Mouse (Mus musculus) stomach, postnatal 0 days (tissue): Measurements from ENCODE around the gene Slc6a6. TPM values are rescaled to one million over a fixed set of nuclear protein-coding genes. Genes with fewer than 3 reads are reported as not detected.

Source experiments
- ATAC-seq: fragments of 200-750 bp; cut with Nextera tagmentation; 2 replicates; pipeline ENCODE4 v1.8.0; 2017; ENCODE audit not compliant: low FRiP score, low TSS enrichment
- DNase-seq: peaks from one replicate; pipeline ENCODE4 v3.0.0-alpha.2; 2016; ENCODE audit warnings: low spot score
- H3K27ac ChIP-seq: fragments of 300-500 bp; sonication (generic); replicated peaks from 2 replicates; pipeline ENCODE4 v1.5.1; 2014; ENCODE audit warnings: mild to moderate bottlenecking, control low read depth
- H3K27me3 ChIP-seq: fragments of 300-500 bp; sonication (generic); 2 replicates; pipeline ENCODE4 v1.6.1; 2014; ENCODE audit warnings: low read length; ENCODE audit not compliant: control insufficient read depth, insufficient read depth
- H3K36me3 ChIP-seq: fragments of 300-500 bp; sonication (generic); 2 replicates; pipeline ENCODE4 v1.6.1; 2014; ENCODE audit warnings: low read length, mixed read lengths; ENCODE audit not compliant: control insufficient read depth, insufficient read depth
- H3K4me1 ChIP-seq: fragments of 300-500 bp; sonication (generic); replicated peaks from 2 replicates; pipeline ENCODE4 v1.6.1; 2014; ENCODE audit warnings: antibody characterized with exemption; ENCODE audit not compliant: control insufficient read depth, insufficient read depth
- H3K4me2 ChIP-seq: fragments of 300-500 bp; sonication (generic); replicated peaks from 2 replicates; pipeline ENCODE4 v1.6.1; 2014; ENCODE audit warnings: low read depth, mild to moderate bottlenecking, control low read depth, moderate library complexity
- H3K4me3 ChIP-seq: fragments of 300-500 bp; sonication (generic); 2 replicates; pipeline ENCODE4 v1.5.1; 2014; ENCODE audit warnings: low read depth, low read length, control low read depth
- H3K9ac ChIP-seq: fragments of 300-500 bp; sonication (generic); 2 replicates; pipeline ENCODE4 v1.6.1; 2014; ENCODE audit warnings: mild to moderate bottlenecking, low read length, control low read depth, mixed read lengths
- H3K9me3 ChIP-seq: fragments of 300-500 bp; sonication (generic); 2 replicates; pipeline ENCODE4 v1.6.1; 2016; ENCODE audit warnings: low read length; ENCODE audit not compliant: control insufficient read depth
- CTCF ChIP-seq: IDR thresholded peaks from 2 replicates; pipeline ENCODE4 v1.5.1; 2016; ENCODE audit warnings: antibody characterized with exemption, low read depth, mild to moderate bottlenecking, moderate library complexity
- EP300 ChIP-seq: optimal IDR thresholded peaks from 2 replicates; pipeline ENCODE3; 2016; ENCODE audit warnings: antibody characterized with exemption
- WGBS: fragments of 180-500 bp; shearing (Covaris S2); extraction: QIAGEN DNeasy Blood & Tissue Kit; methylation state at CpG from one replicate; pipeline ENCODE4 v1.1.7; 2014; 5-methylcytosine and 5-hydroxymethylcytosine counted together
- polyA plus RNA-seq: library from polyadenylated mRNA; unstranded; fragments of >200 nt; fragmentation: Nextera tagmentation; extraction: Ambion mirVana; gene quantifications from 2 replicates; pipeline ENCODE4 v1.2.1, GENCODE M21; 2015

Gene Slc6a6
- polyA plus RNA-seq, 1 experiment from 2014 or later: 66.5 TPM

DNA sequence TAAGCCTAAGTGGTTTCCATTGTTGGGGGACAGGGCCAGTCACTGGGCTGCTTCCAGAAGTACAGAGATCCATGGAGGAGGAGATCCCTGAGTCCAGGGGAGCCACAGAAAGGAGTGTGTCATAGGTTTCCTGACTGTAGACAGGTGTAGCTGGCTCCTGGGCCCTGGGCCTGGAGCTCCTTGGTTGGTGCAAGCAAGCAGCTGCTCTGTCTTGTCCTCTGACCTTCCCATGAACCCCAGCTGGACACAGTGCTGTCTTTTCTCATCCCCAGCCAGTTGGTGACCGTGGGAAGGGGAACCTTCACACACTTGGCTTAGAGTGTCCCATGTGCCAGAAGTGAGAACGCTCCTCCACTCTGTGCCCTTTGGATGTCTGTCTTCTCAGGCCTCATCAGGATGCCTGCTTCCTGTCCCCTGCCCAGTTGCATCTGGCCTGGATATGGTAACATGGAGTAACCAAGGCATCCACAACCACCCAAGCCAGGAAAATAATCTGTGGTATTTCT, 40.4 kb upstream of the Slc6a6 start:
- TF ChIP-seq EP300 (no peak), CTCF (no peak)
- DNase-seq (no peak), ATAC-seq (no peak)
- Histone ChIP-seq H3K27ac (no peak overlapping the region), H3K4me1 (no peaks in the 10 kb centered on the region), H3K9ac (no peak overlapping the region), H3K9me3 (no peaks in the 10 kb centered on the region), H3K27me3 (no peaks in the 10 kb centered on the region), H3K36me3 (no peaks in the 10 kb centered on the region), H3K4me2 (no peak overlapping the region), H3K4me3 (no peak overlapping the region)
- WGBS: 81% methylated on average over 2 of the region's 2 CpGs

DNA sequence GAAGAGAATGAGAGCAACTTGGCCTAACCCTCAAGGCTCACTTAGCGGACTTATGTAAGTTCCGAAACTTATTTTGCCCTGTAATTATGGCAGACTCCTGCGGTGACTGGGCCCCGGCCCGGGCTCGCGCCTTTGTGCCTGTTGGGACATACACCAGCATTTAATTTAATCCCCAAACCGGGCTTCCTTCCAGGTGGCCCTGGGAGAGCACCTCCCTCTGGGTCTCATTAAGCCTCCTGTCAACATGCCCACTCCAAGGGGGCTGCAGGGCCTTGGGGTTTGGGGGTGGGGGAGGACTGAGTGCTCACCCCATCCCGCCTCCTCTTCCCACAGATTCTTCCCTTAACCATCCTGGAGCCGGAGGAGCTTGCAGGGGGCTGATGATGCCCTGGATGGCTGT, 37.8 kb upstream of the Slc6a6 start:
- Histone ChIP-seq H3K9me3 (no peaks in the 10 kb centered on the region), H3K4me2 (no peak overlapping the region), H3K9ac (no peak overlapping the region), H3K4me3 (no peak overlapping the region), H3K4me1 (no peaks in the 10 kb centered on the region), H3K27ac (no peak overlapping the region), H3K27me3 (no peaks in the 10 kb centered on the region), H3K36me3 (no peaks in the 10 kb centered on the region)
- WGBS: 60% methylated on average over 10 of the region's 10 CpGs
- DNase-seq (no peak), ATAC-seq (no peak)
- TF ChIP-seq CTCF: no peak
- TF ChIP-seq EP300: no peak

DNA sequence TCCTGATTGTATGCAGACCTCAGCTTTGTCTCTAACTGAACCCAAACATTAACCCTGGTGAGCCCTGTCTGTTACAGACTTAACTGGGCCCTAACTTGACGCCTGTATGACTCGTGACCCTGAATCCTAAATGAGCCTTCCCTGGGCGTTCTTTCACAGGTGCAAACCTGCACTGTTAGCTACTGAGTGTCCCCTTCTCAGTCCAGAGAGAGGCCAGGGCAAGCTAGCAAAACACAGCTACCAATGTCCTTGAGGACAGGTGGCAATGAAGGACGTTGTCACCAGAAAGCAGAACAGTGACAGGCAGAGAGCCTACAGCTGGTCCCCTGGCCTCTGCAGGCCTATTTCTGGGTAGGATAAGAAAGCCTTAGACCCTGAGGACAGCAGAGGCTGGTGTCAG, 37.0 kb upstream of the Slc6a6 start:
- WGBS: 64% methylated on average over 4 of the region's 4 CpGs
- DNase-seq (no peak), ATAC-seq (no peak)
- Histone ChIP-seq H3K4me3 (no peak overlapping the region), H3K4me2 (no peak overlapping the region), H3K36me3 (no peaks in the 10 kb centered on the region), H3K9me3 (no peaks in the 10 kb centered on the region), H3K27me3 (no peaks in the 10 kb centered on the region), H3K4me1 (no peaks in the 10 kb centered on the region), H3K27ac (no peak overlapping the region), H3K9ac (no peak overlapping the region)
- TF ChIP-seq CTCF (no peak), EP300 (no peak)

DNA sequence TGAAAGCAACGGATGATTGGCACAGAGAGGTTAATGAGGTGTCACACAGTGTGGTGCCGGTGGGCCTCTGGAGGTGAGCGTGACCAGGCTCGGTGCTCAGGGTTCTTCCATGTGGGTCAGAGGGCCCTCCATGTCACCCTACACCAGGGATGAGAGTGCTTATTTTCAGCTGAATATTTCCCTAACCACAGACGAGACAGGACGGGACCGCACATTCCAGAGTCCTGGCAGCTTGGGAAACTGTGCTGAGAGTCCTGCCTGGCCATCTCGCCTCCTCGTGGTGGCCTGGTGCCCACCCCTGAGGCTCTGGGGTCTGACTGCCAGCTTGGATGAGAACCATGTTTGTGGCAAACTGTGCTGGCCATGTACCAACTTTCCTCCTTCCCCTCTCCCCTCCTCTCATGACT, 36.5 kb upstream of the Slc6a6 start:
- no peaks in the 10 kb centered on the region for H3K36me3 ChIP-seq
- DNase-seq: no peak
- H3K4me3 ChIP-seq: no peak overlapping the region
- no peak overlapping the region for H3K27ac ChIP-seq
- no peaks in the 10 kb centered on the region for H3K9me3 ChIP-seq
- H3K27me3 ChIP-seq: no peaks in the 10 kb centered on the region
- ATAC-seq: no peak
- TF ChIP-seq CTCF (no peak), EP300 (no peak)
- 60% methylated on average over 9 of the region's 9 CpGs for WGBS
- no peak overlapping the region for H3K4me2 ChIP-seq
- no peaks in the 10 kb centered on the region for H3K4me1 ChIP-seq
- no peak overlapping the region for H3K9ac ChIP-seq

DNA sequence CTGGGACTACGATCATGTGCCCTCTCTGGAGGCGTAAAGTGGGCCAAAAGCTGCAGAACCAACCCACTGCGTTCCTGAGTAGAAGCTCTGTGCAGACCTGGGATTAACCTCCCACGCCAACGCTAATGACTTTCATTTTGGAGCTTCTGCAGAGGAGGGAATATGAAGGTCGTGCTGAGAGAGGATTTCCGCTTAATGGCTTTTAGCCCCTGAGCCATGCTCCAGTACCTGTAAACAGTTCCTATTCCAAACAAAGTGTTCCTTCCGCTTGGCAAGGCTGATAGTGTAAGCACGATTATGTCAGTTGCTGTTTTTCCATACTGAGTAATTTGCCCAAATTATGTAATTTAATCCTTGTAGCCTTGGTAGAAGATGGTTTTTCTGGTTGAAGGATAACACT, 33.6 kb upstream of the Slc6a6 start:
- Histone ChIP-seq H3K36me3 (no peaks in the 10 kb centered on the region), H3K4me3 (no peak overlapping the region), H3K27me3 (no peaks in the 10 kb centered on the region), H3K4me2 (no peak overlapping the region), H3K4me1 (no peaks in the 10 kb centered on the region), H3K9ac (no peak overlapping the region), H3K27ac (no peak overlapping the region), H3K9me3 (no peaks in the 10 kb centered on the region)
- 54% methylated on average over 9 of the region's 9 CpGs for WGBS
- DNase-seq (no peak), ATAC-seq (no peak)
- TF ChIP-seq CTCF (no peak), EP300 (no peak)

DNA sequence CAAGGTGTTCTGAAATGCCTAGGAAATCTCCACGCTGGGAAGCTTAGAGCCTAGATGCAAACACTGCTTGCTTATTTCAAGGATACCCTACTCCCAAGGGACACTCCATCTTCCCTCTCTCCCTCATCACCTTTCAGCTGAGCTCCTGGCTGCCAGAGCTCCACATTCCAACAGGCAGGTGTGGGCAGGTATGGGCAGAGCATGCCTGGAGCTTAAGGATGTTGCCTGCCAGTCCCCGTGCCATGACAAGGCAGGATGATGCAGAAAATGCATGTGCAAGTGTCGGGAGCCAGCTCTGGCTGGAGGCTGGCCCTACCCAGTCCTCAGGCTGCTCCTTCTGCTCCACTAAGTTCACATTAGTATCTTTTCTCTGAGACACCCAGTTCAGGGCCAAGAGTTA, 31.6 kb upstream of the Slc6a6 start:
- no peak overlapping the region for H3K9ac ChIP-seq
- TF ChIP-seq CTCF (no peak), EP300 (no peak)
- DNase-seq (no peak), ATAC-seq (no peak)
- H3K27me3 ChIP-seq: no peaks in the 10 kb centered on the region
- no peak overlapping the region for H3K27ac ChIP-seq
- no peak overlapping the region for H3K4me3 ChIP-seq
- no peaks in the 10 kb centered on the region for H3K36me3 ChIP-seq
- no peaks in the 10 kb centered on the region for H3K9me3 ChIP-seq
- no peaks in the 10 kb centered on the region for H3K4me1 ChIP-seq
- WGBS: 72% methylated on average over 3 of the region's 3 CpGs
- H3K4me2 ChIP-seq: no peak overlapping the region
